Mouse (Mus musculus): ENCODE data around the gene Pmpcb. TPM values are rescaled to one million over a fixed set of nuclear protein-coding genes. Genes with fewer than 3 reads are reported as not detected.
"Not testable (repeated sequence)": the region's sequence is repeated elsewhere in the genome, so short reads cannot be mapped to it uniquely, and the experiment has no call there.

Pmpcb gene
- total RNA-seq, 2 experiments from 2014 or later: 90.8 to 122 TPM

DNA sequence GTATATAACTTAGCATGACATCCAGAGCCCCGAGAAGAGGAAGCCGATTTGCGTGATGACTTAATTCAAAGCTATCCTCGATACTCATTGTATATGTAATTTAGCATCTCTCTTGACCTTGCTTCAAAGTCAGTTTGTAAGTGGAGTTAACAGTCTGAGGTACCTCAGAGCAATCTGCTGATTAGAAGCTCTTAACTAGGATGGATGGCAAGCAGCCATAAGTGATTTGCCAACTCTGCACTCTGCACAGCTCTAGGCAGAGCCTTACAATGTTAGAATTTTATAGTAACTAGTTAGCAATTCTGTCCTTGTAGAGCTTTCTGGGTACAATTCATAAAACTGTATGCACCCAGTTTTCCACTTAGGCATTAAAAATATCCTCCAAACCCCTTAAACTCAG, 30.4 kb upstream of the Pmpcb start:
- Histone ChIP-seq H3K27ac (no peak overlapping the region), H3K4me3 (no peak overlapping the region)
- no peak for DNase-seq
- no peak for TF ChIP-seq CTCF (IDR thresholded peaks at IDR 0.05)
- intact Hi-C loops (cut with DNase I): no loop called here

DNA sequence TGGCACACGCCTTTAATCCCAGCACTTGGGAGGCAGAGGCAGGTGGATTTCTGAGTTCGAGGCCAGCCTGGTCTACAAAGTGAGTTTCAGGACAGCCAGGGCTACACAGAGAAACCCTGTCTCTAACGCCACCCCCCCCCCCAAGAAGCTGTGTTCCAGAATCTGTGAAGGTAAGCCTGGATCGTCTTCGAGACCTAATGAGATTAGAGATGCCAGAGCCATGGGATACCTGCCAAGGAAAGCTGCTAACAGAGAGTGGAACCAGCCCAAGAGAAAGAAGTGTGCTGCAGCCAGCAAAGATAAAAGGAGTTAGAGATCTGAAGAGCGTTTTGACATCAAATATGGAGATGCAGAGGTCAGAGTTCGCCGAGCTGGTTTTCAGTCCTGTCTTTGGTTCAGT, 28.9 kb upstream of the Pmpcb start:
- intact Hi-C loops (cut with DNase I); DNase-seq; H3K4me3 ChIP-seq; H3K27ac ChIP-seq: not testable (repeated sequence)

DNA sequence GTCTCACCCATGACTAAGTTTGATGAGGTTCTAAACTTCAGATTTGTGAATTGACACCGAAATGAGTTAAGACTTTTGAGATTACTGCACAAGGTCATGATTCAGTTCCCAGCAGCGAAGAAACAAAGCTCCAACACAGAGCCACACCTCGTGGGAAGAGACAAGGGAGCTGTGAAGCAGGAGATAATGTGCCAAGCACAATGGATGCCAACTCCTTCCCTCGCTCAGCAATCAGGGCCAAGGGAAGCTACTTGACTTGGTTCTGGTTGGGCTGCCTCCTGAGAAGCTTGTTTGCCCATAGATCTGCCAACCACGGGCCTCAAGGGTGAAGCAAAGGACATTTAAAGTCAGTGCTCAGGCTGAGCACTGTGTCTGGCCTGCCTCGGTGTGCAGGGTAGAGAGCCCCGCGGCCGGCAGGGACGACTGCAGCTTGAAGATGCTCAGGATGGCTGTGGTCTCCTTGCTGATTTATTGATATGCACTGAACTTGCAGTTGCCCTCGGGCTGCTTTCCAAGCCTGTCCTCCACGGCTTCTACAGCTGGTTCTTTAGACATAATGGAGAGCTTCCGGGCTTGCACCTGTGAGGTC, 24.7 kb upstream of the Pmpcb start:
- intact Hi-C loops (cut with DNase I): no loop called here
- DNase-seq: no peak
- no peak for TF ChIP-seq CTCF (IDR thresholded peaks at IDR 0.05)
- Histone ChIP-seq H3K4me3 (no peak overlapping the region), H3K27ac (no peak overlapping the region)

DNA sequence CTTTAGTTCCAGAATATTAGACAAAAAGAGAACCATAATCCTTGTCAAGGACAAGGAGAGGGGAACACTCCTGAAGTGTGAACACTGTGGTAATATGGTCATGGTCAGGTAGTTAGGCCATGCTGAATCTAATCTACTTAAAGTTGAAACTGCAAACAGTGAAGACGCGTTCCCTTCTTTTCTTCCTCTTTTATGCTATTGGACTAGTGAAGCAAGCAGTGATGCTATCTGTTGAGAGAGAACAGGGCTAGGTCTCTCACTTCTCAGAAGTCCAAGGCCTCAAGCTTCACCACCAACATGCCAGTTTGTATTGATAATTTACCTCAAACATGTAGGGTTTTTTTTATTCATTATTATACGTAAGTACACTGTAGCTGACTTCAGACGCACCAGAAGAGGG, 22.5 kb upstream of the Pmpcb start:
- Histone ChIP-seq H3K27ac (no peak overlapping the region), H3K4me3 (no peak overlapping the region)
- DNase-seq: no peak
- intact Hi-C loops (cut with DNase I): no loop called here
- TF ChIP-seq CTCF (IDR thresholded peaks at IDR 0.05): no peak

DNA sequence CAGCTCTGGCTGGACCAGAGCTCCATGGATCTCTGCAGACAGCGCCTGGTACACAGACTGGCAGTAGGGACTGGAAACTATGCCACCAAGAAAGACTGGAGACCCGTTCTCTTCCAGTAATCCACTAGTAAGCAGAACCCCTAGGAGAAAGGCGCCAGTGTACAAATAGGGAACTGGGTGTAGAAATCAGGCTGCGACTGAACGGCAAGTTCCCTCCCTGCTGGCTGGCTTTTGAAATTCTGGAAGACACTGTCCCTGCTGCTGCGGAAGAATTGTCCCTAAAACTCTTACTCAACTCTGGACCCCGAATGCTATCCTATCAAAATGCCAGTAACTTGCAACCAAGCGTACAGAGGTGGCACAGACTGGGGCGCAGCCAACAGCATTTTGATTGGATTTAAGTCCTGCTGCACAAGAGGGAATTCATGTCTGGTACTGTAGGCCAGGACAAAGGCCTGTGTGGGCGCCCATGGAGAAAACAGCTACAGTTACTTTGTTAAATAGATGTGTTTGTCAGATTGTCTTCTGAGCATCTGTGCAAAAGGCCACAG, 19.7 kb upstream of the Pmpcb start:
- no peak for DNase-seq
- no peak overlapping the region for H3K4me3 ChIP-seq
- TF ChIP-seq CTCF (IDR thresholded peaks at IDR 0.05): no peak
- intact Hi-C loops (cut with DNase I): no loop called here
- H3K27ac ChIP-seq: no peak overlapping the region

DNA sequence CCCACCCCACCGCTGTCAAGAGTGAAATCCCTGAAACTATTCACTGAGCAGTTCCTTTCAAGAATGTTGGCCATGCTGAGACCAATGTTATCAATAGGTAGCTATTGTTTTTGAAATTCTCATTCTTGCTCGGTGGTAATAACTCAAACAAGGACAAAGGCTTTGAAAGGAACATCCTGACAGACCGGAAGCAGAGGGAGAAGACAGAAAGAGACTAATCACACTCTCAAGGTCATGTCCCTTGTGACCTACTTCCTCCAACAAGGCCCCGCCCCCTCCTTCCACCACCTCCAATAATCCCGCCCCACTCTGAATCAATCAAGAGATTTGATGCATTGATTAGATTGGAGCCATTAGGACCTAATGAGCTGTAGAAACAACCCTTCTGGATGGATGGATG, 18.4 kb upstream of the Pmpcb start:
- intact Hi-C loops (cut with DNase I): no loop called here
- no peak overlapping the region for H3K4me3 ChIP-seq
- no peak overlapping the region for H3K27ac ChIP-seq
- no peak for DNase-seq
- no peak for TF ChIP-seq CTCF (IDR thresholded peaks at IDR 0.05)

DNA sequence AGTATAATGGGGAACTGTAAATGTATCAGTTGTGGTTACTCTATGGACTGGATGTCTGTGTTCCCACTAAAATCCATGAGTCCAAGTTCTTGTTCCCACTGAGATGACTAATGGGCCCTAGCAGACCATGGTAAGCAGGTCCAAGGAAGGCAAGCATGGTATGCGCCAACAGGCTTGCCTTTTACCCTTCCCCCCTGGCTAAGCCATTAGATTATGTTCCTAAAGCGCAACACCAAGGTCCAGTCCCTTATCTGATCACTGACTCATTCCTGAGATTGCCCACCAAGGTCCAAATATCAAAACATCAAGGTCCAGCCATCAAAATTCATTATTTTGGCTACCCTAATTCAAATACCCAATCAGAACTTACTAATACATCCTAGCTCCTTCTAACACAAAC, 17.7 kb upstream of the Pmpcb start:
- H3K27ac ChIP-seq: no peak overlapping the region
- DNase-seq: no peak
- TF ChIP-seq CTCF (IDR thresholded peaks at IDR 0.05): no peak
- H3K4me3 ChIP-seq: no peak overlapping the region
- intact Hi-C loops (cut with DNase I): no loop called here

DNA sequence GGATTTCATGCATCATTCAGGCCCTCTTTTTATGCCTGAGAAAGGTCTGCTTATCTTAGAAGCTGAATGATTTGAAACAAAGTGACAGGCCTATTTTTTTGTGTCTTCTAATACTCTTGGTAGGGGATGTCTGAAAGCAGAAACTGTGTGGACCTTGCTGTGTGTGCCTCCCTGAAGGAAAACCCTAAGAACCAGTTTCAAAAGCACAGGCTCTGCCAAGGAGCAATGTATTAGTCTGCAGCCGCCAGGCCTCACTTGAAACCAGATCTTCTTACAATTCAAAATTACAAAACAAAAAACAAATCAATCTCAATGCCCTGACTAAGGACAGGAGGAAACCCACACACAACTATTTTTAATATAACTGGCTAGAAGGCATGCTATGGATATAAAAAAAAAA, 12.5 kb upstream of the Pmpcb start:
- no peak overlapping the region for H3K4me3 ChIP-seq
- no peak for DNase-seq
- no peak for TF ChIP-seq CTCF (IDR thresholded peaks at IDR 0.05)
- intact Hi-C loops (cut with DNase I): no loop called here
- no peak overlapping the region for H3K27ac ChIP-seq

DNA sequence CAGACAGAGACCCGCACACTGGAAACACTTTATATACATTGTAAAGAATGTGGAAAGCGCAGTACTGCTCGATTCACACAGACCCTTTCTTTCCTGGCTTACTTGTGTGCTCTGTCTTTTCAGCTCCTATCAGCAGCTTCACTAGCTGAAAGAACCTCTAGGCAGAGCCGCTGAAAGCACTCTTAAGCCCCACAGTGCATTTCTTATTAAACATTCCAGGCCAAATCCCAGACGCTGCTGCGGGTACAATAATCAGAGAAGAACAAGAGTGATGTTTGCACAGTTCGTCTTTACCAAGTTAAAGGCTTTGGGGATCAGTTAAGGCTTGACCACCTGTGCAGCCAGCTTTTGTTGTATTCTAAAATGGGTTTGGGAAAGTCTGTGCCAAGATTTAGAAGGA, 12.1 kb upstream of the Pmpcb start:
- DNase-seq: no peak
- intact Hi-C loops (cut with DNase I): no loop called here
- Histone ChIP-seq H3K27ac (no peak overlapping the region), H3K4me3 (no peak overlapping the region)
- no peak for TF ChIP-seq CTCF (IDR thresholded peaks at IDR 0.05)

DNA sequence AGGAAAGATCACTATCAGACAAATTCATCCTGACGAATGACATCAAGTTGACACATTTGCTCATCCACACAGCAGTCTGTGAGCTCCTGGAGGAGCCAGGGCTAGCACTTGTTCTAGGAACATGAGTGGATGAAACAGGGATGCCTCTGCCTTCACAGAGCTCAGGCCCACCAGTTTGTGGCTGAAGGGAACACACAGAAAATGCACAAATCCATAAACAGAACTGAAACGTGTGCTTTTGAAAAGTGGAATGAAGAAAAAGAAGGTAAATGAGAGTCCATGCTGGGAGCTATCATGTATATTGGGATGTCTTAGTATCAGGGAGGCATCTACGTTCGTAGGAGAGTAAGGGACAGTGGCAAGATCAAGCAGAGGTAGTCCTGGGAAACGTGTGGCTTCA, 7.8 kb upstream of the Pmpcb start:
- Histone ChIP-seq H3K27ac (no peak overlapping the region), H3K4me3 (no peak overlapping the region)
- intact Hi-C loops (cut with DNase I): no loop called here
- TF ChIP-seq CTCF (IDR thresholded peaks at IDR 0.05): no peak
- DNase-seq: no peak

DNA sequence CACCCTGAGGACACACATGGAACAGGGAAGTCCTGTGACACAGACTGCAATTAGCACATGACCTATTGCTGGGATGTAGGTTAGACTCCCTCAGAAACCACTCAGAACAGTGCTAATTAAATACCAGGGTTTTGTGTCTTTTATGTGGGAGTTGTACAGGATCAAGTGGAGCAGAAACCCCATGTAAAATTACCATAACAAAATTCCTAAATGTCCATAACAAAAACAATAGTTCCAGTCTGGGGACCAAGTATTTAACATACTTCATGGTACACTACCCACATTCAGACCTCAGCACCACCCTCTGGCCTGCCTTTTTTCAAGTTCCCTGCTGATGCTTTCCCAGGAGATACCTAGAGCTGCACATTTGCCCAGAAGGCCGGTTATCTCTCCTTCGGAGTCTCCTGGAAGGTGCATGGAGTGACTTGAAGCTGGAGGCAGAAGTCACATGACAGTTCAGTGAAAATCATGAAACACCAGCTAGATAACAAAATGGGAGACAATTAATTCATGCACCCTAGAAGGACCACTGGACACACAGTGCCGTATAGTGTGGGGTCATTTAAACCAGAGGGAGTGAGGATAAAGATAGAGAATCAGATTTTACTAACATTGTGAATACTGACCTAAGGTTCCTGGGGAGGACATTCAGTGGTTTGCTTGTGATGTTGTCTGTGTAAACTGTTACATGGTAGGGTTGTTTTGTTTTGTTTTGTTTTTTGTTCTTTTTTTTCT, 4.6 kb upstream of the Pmpcb start:
- Histone ChIP-seq H3K27ac (no peak overlapping the region), H3K4me3 (no peak overlapping the region)
- intact Hi-C loops (cut with DNase I): no loop called here
- no peak for DNase-seq
- TF ChIP-seq CTCF (IDR thresholded peaks at IDR 0.05): no peak

DNA sequence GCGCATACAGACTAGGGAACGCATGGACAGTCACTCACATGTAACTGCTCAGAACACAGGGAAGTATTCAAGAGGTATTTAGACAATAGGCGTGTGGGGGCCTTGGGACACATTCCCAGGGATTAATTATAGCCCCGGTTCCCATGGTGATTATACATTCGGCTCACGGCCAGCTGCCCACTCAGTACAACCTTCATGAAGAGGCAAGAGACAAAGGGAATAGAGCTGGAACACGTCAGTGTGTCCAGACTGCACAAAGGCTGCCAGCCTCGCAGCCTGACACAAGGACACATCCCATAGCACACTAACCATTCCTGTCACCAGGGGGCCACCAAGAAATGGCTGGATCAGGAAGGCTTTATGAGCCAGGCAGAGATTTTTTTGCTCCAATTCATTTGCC, 4.0 kb upstream of the Pmpcb start:
- H3K27ac ChIP-seq: no peak overlapping the region
- TF ChIP-seq CTCF (IDR thresholded peaks at IDR 0.05): peak; percentile 58
- intact Hi-C loops (cut with DNase I): no loop called here
- DNase-seq: peak; percentile 36
- H3K4me3 ChIP-seq: no peak overlapping the region

DNA sequence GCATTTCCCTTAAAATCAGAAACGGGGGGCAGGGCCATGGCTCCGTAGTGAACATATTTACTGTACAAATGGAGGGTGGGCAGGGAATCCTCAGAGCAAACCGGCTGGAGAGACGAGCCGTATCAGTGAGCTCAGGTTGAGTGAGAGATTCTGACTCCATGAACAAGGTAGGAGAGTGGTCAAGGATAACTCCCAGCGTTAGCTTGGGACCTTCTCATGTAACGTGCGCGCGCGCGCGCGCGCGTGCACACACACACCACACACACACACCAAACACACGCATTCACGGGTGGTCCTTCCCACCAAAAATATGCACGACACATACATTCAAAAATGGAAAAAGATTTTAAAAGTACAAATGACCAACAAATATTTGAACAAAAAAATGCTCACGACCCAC, 1.8 kb upstream of the Pmpcb start:
- TF ChIP-seq CTCF (IDR thresholded peaks at IDR 0.05): no peak
- intact Hi-C loops (cut with DNase I): no loop called here
- Histone ChIP-seq H3K4me3 (peak overlapping the region; percentile 60), H3K27ac (peak overlapping the region; percentile 35; the same call in 1 of the 2 replicates)
- DNase-seq: no peak

DNA sequence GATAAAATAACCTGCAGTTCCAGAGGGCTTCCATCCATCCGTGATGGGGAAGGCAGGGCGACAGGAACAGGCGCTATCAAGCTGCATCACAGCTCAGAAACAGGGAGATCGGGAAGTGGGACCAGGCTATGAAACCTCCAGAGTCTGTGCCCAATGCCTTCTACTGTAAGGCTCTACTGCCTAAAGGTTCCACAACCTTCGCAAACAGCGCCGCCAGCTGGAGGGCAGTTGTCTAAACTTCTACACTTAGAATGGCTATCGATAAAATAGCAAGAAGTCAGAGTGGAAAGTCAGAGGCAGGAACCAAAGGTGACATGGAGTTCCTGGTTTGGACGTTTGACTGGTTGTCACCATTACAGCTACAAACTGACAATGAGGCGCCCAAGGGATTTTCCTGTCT, 1.4 kb upstream of the Pmpcb start:
- peak; percentile 83 for DNase-seq
- Histone ChIP-seq H3K27ac (peak overlapping the region; percentile 35; the same call in 1 of the 2 replicates), H3K4me3 (peak overlapping the region; percentile 60)
- intact Hi-C loops (cut with DNase I): no loop called here
- peak; percentile 69 for TF ChIP-seq CTCF (IDR thresholded peaks at IDR 0.05)
